Mouse (Mus musculus): Measurements from ENCODE around the gene Fam92b. TPM values are rescaled to one million over a fixed set of nuclear protein-coding genes. Genes with fewer than 3 reads are reported as not detected.

Fam92b gene
- total RNA-seq, 2 experiments from 2014 or later: not detected

DNA sequence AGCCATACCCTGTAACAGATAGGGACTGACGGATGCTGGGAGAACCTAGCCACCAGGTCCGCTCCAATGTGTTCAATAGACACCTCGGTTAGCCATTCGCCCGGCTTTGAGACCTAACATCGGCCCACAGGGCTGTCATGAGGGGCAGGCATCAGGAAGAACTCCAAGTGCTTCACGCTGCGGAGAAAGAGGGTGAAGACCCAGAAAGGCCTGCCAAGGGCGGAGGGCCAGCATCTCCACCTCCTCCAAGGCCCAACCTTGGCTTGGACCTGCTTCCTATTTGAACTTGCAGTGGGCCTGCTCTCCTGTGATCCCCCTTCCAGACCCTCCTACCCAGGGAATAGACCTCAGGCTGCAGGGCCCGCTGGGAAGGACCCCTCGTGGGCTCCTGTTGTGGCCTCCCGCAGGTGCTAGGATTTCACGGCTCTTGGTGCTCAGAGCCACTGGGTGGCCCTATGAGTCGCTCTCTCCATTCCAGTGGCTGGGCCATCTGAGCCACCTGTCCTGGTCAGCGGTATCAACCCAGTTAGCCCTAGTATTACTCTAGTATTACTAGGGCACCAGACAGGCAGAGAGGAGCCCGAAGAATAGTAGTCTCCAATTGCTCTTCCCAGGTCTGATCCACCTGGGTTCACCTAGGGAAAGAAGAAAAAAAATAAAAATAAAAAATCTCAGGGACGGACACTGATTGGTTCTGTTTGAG, 13.0 kb upstream of the Fam92b start:
- no peak for DNase-seq (ENCODE audit: low spot score in 2 of 2)

DNA sequence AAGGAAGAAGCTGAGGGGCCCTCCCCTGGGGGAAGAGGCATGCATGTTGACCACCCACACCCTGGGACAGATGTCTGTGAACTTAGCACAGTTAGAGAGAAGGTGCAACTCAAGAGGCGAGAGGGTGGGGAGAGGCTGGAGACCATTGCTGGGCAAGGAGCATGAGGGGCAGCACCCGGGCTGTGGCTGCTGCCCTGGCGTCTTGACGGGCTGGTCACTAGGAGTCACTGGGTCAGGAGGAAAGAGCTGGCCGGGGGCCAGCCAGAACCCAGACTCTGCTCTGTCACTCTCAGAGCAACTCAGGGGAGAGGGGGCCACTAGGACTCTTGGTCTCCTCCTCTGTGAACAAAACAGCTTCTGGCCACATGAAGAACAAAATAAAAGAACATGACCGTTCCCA, 12.2 kb upstream of the Fam92b start:
- no peak for DNase-seq (ENCODE audit: low spot score in 2 of 2)

DNA sequence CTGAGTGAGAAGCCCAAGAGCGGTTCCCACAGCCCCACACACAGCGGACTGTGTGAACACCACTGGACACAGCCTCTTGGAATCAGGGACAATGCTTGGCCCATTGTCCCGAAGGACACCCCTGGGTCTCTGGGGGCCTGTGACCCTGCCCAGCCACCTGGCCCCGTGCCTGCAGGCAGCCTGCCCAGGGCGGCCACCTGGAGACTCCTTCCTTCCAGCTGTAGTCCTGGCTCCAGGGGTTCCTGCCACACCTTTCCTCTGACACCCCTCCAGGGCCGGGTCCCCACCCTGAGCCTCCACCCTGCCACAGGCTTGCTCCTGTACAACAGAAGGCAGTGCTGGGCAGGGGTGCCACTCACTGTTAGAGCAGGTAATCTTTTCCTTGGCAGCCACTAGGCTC, 11.2 kb upstream of the Fam92b start:
- DNase-seq (ENCODE audit: low spot score in 2 of 2): no peak

DNA sequence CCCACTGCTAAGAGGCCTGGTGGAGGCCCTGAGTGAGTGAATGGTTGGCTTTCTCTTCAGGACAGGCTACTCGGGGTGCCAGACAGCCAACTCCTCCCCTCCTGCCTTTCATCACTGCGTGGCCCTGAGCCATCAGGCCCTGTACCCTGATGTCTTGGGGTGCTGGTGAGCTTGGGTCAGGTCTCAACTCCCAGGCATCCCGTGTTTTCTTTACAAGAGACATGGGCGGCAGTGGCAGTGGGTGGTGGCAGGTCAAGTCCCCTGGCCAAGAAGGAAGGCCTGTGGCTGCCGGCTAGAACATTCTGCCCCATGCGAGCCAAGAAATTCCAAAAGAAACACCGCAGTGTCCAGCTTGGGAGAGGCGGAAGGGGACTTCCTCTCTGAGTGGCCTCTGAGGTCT, 9.2 kb upstream of the Fam92b start:
- DNase-seq (ENCODE audit: low spot score in 2 of 2): peak in 1 of 2 experiments; percentile 49

DNA sequence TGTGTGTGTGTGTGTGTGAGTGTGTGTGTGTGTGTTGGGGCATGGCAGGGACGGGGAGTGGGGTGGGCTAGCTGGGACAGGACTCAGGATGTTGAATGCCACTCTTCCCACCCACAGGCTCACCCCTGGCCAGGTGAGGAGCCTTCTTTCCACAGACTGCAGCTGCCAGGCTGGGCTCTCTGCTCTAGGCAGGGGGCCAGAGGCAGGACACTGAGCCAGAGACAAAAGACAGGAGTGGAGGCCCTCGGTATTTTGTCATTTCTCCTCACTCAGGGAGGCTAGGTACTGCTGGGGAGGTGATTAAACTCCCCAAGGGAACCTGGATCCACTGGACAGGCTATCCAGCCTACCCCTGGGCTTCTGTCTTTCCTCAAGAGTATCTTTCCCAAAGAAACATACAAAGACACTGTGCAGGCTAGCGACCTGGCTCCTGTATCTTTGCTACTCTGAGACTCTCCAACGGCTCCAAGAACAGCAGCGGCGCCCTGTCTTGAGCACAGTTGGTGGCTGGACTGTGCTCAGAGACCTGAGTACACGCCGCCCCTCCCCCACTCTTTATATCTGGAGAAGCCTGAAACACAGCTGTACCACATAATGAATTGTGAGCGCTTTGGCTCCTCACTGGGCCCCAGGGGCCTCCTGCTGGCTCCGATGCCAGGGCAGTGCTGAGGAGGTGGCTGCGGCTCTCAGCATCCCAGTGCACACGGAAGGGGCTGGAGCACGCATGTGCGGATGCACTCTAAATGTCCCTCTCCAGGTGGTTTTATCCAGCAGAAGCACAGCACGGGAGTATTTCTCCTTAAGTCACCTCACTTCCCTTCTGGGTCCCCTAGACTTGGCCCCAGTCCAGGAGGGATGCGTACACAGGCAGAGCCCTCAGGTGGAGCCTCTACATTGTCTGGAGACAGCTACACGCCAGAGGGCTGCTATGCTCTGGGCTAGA, 7.9 kb upstream of the Fam92b start:
- peak in 1 of 2 experiments; percentile 47 for DNase-seq (ENCODE audit: low spot score in 2 of 2)

DNA sequence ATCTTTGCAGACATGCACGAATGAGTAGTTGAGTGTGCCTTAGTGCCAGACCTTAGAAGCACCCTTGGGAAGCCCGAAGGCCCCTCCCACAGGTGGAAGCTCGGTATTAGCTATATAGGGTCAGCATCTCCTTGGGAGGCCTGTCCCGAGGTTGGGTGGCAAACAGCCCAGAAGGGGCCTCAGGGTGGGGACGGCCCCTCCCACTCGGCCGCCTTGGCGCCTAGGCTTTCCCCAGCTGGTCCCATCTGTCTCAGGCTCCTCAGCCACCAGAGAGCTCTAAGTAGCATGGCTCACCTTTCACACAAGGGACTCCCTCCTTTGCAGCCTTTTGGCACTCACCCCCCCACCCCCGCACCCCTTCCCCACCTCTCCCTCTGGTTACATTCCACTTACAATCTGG, 7.1 kb upstream of the Fam92b start:
- DNase-seq (ENCODE audit: low spot score in 2 of 2): peak in 1 of 2 experiments; percentile 25

DNA sequence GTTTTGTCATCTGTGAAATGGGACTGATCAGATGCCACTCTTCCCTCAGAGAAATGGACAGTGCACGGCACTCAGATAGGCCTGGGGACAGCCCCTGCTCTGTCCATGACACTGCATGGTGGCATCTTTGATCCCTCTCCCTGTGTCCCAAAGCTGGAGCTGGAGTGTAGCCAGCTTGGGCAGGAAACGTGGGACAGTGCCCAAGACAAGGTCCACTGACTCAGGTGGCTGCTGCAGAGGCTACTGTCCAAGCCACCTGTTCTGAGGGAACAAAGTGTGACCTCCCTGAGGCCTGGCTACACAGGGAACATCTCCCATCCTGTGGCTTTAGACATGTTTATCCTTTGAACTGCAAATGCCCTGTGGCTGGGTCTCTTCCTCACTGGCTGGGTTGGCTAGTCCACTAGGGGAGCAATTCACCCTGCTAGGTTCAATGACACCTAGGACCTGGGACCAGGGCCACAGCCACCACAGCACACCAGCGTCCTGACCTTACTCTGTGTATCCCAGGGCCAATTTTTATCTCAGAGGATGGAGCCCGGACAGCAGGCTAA, 4.7 kb upstream of the Fam92b start:
- no peak for DNase-seq (ENCODE audit: low spot score in 2 of 2)

DNA sequence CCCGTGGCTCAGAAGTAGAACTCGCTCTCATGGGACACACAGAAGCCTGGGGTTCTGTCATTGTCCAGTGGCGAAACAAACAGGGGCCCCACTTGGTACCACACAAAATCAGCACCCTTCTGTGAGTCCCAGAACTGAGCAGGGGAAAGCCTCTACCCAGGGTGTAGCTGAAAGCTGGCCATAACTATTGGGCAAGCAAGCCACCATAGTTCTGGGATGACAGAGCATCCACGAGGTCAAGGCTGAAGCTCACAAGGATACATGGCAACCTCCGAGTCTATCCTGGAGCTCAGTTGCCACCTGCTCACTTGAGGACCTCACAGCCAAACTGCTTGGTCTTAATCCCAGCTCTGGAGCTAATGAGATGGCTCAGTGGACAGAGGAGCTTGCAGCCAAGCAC, 4.0 kb upstream of the Fam92b start:
- no peak for DNase-seq (ENCODE audit: low spot score in 2 of 2)

DNA sequence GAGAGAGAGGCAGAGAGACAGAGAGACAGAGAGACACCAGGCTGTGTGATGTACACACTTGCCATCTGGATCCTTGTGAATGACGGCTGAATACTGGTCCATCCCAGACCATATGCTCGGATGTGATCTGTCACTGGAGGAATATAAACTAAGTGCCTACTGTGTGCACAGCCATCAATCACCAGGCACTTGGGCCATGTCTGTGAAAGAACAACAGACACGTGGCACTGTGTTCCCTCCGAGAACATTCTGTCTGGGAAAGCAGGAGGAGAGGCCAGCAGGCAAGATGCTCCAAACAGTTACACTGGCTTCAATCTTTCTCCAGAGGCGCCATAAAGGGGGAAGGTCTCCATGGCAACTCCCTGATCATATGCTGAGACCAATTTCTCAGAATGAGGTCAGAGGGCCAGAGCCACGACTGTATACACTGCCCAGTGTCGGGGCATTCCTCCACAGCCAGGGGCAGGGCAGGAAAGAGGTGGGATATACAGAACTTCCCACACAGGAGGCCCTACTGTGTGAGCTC, 3.2 kb upstream of the Fam92b start:
- no peak for DNase-seq (ENCODE audit: low spot score in 2 of 2)

DNA sequence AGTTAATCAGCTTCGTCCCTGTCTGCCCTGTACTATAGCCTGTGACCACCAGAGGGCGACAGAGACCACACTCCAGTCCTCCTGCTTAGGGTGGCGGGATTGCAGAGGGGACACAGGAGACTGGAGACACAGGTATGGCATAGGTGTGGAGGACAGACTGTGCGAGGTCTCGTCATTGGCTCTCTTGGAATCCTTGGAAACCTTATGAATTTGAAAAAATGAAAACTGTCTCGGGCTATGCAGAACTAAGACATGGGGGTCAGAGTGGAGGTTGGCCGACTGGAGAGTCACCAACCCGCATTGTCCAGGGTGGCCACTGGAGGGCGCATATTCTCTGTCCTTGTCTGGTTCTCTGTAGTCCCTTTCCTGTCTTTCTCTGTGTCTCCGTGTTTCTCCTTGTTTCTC, 1.8 kb upstream of the Fam92b start:
- DNase-seq (ENCODE audit: low spot score in 2 of 2): peak; percentile 98

DNA sequence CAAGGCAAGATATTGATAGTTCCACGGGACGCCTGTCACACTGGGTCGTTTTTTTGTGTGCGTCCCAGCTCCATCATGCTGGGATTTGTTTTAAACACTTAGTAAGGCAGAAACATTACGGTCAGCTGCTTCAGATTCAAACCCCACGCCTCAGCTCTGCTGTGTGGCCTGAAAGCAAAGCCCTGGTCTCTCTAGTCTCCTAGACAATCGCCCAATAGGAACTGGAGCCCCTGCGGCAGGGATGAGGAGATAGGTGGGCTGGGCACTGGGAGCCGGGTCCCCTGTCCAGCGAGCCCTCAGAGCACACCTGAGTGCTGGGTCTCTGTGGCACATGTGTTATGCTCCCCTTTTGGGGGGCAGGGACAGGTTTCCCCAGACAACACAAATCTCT, 853 bp upstream of the Fam92b start:
- no peak for DNase-seq (ENCODE audit: low spot score in 2 of 2)

DNA sequence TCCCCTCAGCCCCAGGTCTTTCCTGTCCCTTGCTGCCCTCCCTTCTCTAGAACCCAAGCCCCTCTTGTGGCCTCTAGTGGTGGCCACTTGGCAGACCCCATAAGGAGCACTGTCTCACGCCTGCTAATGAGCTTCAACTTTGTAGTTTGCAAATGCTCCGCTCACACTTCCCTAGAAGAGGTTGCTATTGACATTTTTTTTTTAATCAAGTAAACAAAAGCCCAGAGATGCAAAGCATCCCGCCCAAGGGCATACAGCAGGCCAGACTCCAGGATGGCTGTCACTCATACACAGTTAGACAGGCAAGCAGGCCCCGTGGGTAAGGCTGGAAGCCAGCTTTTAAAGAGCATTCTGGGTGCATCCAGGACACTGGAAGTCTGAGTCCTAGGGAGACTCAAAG, 661 bp downstream of the Fam92b start:
- no peak for DNase-seq (ENCODE audit: low spot score in 2 of 2)

DNA sequence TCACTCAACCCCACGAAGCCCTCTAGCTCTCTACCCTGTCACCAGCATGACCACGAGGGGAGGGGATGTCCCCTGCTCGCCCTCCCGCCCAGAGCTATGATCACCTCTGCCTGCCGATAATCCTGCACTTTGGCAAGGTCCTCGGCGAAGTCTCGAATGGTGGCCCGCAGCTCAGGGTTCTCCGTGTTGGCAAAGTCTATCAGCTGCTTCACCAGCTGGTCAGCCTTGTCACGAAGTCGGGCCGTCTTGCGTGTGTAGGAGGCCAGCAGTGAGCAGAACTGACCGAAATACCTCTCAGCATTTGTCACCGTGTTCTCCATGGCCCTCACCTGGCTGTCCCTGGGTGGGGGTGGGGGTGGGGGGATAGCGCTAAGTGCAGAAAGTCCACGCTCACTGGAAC, 2.7 kb downstream of the Fam92b start:
- DNase-seq (ENCODE audit: low spot score in 2 of 2): no peak

DNA sequence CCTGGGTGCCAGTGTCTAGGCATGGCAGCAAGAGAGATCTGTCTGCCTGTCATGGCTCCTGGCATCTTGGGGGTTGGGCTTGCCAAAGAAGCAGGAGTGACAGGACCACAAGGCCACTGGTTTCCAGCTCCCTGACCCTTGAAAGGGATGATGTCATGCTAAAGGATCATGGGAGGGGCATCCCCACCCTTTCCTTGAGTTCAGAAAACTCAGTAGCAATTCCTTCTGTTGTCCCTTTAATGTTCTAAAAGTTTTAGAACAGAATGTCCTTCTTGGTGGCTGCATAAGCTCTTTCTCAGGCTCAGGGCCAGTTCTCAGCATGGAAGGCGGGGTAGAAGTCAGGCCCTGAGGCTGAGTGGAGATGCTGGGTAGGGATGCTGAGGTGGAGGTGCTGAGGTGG, 4.1 kb downstream of the Fam92b start:
- no peak for DNase-seq (ENCODE audit: low spot score in 2 of 2)

DNA sequence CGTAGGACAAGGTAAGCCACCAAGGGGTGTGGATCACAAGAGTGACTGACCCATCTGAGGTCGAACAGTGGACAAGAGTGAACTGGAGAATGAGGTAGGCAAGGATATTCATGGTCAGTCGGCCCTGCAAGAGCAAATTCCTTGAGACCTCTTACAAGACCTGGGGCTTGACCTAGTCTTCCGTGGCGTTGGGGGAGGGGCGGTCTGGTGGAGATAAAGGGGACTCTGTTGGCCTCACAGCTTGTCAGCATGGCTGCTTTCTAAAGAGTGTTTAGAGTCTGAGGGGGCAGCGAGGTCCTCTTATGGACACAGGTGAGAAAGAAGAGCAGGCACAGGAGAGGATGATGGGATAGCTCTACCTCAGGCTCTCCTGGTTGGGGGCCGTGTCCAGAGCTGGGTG, 8.1 kb downstream of the Fam92b start:
- no peak for DNase-seq (ENCODE audit: low spot score in 2 of 2)

DNA sequence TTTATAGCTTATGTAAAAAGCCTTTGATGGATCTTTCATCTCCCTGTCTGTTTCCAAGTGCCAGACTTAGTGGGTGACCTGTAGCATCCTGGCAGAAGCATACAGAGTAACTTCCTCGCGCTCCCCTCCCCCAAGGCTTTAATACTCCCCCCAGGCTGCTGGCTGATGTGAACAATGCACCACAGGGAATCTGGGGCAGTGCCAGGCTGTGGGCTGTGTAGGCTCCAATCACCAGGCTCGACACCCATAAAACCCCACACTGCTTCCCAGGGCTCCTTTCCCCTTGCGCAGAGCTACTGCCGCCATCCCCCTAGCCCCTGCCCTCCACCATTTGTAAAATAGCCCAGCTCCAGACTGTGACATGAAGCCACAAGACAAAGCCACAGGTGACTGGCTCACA, 9.4 kb downstream of the Fam92b start:
- peak; percentile 64 to 70 for DNase-seq (ENCODE audit: low spot score in 2 of 2)

DNA sequence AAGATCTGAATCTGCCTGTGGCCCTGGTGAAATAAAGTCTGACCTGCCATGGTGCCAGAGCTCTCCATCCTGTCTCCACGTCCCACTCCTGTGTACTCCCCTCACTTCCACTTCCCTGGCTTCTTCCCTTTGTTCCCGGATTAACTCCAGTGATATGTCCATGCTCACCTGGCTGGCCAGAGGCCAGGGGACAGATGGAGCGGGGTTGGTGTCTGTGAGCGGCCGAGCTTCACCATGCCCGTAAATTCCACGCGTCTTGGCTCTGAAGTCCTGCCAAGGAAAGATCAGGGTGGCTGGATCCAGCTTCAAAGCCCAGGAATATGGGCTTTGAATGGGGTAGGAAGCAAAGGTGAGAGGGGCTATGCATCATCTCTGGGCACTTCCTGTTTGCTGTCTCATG, 10.1 kb downstream of the Fam92b start:
- no peak for DNase-seq (ENCODE audit: low spot score in 2 of 2)

DNA sequence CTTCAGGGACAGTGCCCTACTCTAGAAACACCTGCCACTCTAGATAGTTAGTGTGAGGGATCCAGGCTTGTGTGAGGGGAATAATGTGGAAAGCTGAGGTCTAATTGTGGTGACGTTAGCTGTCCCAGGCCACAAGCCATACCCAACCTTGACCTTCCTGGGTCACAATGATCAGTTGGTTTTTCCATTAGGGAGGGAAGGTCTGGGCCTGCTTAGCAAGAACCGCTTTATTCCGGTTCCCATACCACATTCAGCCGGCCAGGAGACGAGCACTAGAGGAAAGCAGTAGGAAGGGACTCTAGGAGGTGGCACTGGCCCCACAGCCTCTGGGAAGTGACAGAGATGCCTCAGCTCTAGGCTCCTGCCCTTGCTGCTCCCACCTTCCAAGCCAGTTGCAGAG, 13.2 kb downstream of the Fam92b start:
- no peak for DNase-seq (ENCODE audit: low spot score in 2 of 2)

DNA sequence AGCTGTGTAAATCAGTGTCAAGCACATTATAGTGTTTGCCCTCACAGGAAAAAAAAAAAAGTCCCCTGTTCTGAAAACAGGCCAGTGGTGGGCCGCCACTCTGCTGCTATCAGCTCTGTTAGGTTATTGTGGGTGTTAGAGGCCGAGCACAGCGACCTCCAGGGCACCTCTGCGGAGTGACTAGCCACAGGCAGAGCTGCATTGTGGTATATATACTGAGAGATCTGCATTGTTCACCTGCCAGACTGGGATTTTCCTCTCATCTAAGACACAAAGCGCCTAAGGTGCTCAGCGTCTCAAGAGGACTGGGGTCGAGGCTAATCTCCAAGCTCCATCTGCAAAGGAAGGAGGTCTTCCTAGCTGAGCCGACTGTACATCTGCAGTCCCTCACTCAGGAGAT, 13.9 kb downstream of the Fam92b start:
- DNase-seq (ENCODE audit: low spot score in 2 of 2): no peak

DNA sequence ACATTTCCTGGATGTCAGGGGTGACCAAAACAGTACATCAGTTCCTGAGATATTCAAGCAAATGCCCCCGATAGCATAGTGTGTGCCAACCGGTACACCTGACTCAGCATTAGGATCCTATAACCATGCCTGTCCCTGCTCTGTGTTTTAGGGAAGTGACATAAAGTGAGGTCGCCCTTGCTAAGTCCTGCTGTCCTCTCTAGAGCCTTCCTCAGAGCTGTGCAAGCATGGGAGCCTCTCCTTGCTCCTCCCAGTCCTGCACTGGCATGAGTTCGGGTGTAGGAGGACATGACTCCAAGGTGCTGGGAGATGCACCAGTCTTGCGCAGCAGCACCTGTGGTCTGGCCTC, 14.9 kb downstream of the Fam92b start:
- no peak for DNase-seq (ENCODE audit: low spot score in 2 of 2)

DNA sequence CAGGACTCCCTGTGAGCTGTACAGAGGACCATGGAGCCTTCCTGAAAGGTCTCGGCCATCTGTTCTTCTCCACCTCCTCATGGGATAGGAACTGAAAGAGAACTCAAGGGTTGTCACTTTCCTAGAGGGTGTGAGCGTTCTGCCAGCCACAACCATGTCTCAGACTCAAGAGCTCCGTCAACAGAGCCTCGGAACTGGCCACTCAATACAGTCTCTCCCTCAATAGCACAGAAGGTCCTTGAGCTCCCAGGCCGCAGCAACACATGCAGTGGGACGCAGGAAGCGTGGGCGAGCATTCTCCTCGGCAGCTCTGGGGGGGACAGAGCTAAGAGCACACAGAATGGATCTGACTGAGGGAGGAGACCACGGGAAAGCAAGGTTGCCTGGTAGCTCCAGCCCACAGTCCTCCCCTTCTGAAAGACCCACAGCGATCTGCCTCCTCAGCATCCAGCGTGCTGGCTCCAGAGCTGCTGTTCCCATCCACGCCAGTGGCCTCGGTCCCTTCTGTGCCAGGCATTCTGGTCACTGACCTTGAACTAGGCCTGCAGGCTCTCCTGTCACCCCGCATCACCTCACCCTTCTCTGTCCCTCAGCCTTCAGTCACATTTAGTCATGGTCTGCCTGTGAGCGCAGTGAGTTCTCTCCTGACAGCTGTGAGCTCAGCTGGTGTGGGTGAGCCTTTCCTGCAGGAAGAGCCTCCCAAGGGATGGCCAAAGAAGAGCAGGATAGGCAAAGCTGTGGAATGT, 15.4 kb downstream of the Fam92b start:
- no peak for DNase-seq (ENCODE audit: low spot score in 2 of 2)
